Mouse (Mus musculus): Measurements from ENCODE around the gene Stox2.

The Stox2 gene

DNA sequence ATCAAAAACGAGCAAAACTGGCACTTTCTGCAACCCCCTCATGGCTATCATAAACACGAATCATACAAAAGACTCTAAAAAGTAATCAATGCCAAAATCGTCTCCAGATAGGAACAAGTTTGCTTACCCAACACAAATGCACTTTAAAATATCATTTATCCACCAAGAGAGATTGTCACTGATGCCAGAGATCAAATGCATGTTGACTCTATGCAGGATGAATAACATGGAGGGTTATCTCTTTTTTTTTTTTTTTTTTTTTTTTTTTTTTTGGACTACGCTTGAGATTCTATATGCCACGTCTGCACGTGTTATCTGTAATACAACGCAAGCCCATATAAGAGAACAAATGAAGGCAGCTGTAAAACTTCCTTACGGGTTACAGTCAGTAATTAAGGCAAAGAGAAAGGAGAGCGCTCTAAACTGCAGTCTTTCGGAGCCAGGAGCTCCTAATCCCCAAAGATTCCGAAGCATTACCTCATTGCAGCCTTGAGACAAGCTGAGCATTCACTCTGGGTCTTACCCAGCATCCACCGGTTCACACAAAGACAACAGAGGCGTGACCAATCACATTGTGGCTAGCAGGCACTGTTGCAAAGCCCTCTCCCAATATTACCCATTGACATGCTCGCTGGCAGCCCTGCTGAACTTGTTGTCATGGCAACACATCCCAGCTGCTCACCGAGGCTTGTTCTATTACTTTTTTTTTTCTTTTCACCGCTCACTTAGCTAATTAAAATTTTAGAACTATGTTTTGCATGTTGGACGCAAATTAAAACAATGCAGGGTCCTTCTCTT, 203.8 kb downstream of the Stox2 start:
- DNase-seq (ENCODE audit: low spot score in 2 of 2): peak; percentile 28 to 65

DNA sequence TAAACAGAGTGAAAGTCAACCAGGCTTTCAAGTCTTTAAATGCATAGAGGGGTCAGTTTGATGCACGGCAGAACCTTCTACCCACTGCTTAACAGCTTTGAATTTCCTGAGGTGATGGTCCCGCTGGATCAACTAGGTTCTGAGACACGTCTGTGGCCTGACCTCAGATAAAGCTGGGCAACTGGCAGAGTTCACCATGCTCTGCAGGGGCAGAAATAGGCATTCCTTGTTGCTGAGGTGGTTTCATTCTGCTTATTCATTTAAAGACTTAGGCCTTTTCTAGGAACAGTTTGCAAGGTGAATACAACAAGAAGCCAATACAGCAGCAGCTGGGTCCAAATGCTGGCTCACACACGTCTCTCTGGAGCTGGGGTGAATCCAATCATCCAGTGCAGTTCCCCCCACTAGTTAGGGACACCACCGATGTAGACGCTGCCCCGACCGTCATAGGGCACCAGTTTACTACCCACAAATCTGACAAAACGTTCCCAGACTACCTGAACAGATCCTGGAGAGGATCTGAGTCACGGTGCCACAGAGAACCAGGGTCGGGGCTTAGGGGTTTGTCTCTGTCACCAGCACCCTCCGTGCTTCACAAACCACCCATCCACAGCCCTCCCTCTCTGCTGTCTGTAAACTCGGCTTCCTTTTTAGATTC, 204.6 kb downstream of the Stox2 start:
- DNase-seq (ENCODE audit: low spot score in 2 of 2): no peak

DNA sequence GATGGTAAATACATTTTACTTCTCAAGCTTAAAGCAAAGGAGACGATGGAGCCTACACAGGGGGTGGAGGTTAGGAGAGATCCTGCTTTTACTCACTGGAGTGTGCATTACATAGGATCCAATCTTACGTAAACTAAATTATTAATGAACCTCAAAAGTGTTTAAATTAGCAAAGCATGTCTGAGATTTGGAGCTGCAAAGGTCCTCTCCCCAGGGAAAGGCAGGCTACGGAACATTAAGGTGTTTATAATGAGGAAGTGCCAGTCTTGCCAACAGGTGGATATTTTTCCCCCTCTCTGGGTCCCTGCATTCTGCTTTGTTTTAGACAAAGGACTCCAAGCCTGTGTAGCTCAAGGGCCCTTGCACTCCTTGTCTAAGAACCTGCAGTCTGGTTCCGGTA, 205.3 kb downstream of the Stox2 start:
- DNase-seq (ENCODE audit: low spot score in 2 of 2): no peak

DNA sequence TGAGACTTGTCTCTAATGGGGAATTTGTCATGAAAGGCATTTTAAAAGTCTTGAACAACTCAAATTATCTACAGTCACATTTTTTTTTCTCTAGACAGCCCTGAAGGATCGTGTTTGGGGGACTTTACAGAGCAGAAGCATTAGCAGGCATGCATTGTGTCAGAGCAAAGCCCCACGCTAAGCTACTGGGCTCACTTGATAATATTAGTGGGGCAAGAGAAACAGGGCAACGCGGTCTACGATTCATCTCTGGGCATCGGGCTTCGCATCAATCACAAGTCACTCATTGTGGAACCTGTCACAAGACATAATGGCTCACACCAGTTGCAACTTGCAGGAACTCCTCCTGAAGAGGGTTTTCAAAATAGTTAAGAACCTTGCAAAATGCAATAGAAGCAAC, 205.9 kb downstream of the Stox2 start:
- DNase-seq (ENCODE audit: low spot score in 2 of 2): no peak

DNA sequence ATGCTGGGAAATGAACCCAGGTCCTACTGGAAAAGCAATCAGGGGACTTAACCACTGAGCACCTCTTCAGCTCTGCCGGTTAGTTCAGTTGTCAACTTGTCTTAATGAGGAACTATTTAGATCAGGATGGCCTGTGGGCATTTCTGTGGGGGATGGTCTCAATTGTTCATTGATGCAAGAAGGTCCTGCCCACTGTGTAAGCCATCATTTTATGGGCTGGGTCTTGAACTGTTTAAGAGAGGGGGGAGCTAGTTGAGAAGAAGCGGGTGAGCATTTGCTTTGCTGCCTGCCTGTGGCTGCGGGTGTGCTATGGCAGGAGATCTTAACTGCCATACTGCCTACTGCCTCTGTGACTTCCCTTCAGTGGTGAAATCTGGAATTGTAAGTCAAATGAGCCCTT, 214.1 kb downstream of the Stox2 start:
- DNase-seq (ENCODE audit: low spot score in 2 of 2): no peak

DNA sequence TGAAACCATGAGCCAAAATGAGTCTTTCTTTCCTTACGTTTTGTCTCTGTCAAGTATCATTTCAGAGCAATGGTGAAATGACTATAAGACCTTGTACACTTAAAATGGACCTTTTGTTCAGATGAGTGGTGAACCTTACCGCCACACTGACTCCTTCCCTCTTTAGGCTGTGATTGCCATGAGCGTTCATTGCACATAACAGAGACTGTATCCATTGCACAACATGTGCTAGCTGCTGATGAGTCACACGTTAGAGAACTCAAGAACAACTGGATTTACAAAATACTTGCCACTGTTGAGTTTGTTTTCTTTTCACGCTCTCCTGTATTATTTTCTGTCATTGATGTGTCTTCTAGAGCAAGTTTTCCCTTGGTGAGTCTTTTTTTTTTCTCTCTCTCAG, 216.1 kb downstream of the Stox2 start:
- DNase-seq (ENCODE audit: low spot score in 2 of 2): no peak

DNA sequence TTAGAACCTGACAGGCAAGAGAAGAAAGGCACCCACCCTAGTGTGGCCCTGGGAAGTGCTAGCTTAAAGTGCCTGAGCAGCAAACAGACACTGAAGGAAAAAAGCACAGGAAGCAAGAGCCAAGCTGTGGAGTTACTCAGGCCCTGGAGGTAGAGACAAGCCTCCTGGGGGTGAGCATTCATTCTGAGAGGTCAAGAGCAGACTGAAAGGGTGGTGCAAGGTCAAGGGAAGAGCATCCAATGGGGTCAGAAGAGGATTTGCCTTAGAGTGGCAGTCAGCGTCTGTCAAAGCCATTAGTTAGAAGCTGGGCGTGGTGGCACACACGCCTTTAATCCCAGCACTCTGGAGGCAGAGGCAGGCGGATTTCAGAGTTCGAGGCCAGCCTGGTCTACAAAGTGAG, 224.3 kb downstream of the Stox2 start:
- no peak for DNase-seq (ENCODE audit: low spot score in 2 of 2)

DNA sequence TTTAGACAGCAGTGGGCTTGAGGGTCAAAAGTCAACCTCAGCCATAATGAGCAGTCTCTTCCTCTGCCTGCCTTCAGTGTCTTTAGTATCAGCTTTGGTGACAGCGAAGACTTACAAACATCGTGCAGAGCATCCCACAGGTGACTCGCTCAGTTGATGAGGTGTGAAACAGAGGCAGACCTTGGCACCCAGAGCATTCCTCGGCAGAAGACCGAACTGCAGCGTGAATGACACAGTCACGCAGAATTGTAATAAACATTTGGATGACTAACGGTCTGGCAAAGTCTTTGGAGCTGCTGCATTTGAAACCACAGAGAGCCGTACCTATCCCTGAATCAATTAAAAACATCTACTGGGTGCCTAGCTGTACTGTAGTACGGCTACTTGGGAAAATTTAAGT, 225.0 kb downstream of the Stox2 start:
- no peak for DNase-seq (ENCODE audit: low spot score in 2 of 2)

DNA sequence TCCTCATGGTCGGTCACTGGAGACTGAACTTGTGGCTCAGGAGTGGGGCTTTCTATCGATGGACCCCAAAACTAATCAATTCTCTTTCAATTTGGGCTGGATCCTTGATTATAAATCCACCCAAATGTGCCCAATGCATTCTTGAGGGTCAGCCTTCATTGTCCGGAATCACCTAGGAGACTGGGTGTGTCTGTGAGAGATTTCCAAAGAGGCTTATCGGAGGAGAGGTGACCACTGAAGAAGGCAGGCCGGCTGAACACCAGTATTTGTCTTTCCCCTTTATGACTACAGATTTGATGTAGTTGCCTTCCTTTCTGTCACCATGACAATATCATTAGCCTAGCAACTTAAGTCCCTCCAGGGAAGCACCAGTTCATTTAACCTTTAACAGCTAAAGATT, 225.8 kb downstream of the Stox2 start:
- DNase-seq (ENCODE audit: low spot score in 2 of 2): no peak

DNA sequence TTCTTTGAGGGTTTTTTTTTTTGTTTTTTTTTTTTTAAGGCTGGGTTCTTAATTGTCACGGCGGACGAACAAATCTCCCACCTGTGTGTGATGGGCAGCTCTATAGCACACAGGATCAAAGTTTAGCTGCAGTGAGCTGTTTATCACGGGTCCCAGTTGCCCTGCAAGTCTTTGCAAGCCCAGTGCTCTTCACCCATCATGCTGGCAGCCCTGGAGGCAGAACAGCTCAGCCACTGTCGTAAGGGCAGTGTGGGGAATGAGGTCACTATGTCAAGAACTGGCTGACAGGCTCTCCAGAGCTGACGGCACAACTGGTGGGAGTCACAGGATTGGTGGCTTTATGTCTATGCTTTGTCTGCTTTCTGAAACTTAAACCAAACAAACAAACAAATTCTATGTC, 227.6 kb downstream of the Stox2 start:
- DNase-seq (ENCODE audit: low spot score in 2 of 2): peak; percentile 7 to 43

DNA sequence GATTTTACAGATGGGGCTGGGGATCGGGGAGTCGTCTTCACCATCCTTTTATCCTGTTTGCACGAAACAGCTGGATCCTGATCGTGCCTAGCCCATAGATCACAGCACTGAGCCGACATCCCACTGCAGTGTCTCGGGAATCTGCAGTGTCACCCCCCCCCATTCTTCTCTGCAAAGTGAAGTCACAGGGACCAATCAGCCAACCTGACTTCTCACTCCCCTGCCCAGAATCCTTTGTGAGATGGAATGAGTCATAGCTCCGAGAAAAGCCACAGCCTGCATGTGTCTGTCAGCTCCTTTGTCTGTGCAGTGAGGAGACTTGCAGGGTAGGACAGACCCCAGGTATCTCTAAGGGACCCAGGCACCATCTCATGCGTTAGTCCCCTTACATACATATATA, 228.1 kb downstream of the Stox2 start:
- no peak for DNase-seq (ENCODE audit: low spot score in 2 of 2)

DNA sequence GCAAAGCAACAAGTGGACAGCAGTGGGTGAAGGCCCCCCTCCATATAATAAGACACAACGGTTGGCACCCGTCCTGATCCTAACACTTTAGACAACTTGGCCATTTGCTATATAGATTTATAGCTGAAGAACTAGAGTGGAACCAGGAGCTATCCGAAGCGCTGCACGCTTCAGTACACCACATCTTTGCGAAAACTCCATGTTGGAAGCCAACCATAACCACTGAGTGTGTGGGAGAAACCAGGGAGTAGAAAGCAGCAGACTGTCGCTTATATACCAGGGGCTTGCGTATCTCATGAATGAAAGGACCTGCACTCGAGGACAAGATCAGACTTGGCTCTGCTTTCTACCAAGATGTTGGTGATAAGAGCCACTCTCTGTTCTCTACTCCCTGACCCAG, 234.0 kb downstream of the Stox2 start:
- no peak for DNase-seq (ENCODE audit: low spot score in 2 of 2)

DNA sequence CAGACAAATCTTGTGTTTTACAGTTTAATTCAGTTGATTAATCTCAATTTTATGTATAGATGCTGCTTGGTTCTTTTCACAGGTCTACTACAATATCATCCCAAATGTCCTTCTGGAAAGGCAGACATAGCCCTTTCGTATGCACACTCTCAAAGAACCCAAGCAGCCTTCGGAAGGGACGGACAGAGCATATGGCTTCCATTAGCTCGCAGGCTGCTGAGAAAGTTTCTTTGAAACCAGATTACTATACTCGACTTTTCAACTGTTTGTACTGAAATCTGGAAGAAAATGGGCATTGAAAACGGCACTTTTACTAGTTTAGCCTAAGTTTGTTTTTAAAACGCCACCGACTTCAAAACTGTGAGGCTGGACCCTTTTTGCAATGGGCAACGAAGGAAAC, 234.9 kb downstream of the Stox2 start:
- no peak for DNase-seq (ENCODE audit: low spot score in 2 of 2)

DNA sequence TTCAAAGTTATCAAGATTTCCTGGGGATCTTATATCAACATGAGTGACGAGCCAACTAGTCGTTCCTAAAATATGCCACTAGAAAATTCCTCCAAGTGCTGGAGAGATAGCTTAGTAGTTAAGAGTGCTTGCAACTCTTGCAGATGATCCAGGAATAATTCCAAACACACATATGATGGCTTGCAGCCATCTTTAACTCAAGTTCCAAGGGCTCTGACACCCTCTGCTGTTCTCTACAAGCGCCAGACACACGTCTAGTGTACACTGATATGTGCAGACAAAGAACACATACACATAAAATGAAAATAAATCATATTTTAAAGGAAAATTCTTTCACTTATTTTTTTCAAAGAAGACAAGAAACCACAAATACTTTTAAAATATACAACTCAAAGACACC, 237.9 kb downstream of the Stox2 start:
- DNase-seq (ENCODE audit: low spot score in 2 of 2): no peak

DNA sequence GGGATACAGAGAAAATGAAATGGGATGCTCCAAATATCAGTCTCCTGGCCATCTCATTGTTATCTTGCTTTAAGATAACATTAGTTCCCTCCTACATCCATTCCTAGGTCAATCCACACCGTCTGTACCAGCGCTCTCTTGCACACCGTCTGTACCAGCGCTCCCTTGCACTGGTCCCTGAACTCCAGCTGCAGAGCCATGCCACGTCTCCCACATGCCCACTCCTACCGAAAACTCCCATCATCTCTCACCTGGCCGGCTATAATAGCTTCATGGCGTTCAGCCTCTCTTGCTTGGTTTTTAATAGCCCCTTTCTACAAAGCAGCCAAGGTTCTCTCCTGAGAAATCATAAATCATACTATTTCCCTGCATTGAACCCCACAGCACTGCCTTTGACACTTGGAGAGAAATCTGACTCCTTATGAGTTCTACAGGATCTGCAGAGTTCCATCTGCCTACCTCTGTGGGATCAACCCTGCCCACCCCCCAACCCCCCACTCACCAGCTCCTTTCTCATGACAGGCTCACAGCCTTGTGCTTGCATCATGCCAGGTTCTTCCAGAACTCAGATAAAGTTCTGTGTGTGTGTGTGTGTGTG, 239.4 kb downstream of the Stox2 start:
- no peak for DNase-seq (ENCODE audit: low spot score in 2 of 2)

DNA sequence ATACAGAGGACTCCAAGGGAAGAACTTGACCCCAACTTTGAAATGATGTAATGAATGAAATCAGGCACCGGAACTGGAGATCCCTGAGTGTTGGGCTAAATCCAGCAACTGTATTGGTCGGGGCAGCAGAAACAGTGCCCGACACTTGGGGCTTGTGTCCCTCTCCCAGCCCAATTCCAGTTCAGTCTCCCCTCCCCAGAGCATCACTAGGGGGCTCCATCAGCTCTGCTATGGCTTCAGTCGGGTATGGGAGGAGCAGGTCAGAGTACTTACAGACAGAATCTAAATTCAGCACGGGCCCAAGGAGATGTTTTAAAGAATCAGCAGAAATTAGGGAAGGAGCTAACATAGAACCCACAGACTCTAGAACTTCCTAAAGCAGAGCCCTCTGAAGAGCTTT, 240.7 kb downstream of the Stox2 start:
- no peak for DNase-seq (ENCODE audit: low spot score in 2 of 2)

DNA sequence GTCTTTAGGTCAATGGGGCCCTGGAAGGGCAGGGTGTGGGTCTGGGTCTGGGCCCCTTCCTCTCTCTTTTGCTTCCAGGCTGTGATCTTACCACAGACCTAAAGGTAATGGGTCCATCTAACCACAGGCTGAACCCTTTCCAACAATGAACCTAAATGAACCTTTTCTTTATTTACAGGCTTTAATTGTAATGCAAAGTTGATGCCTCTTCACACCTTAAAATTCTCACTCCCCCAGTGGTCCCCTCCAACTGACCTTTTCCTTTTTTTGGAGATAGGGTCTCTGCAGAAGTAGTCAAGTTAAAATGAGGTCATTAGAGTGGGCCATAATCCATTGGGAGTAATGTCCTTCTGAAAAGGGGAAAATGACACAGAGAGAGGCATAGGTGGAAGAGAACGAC, 249.8 kb downstream of the Stox2 start:
- no peak for DNase-seq (ENCODE audit: low spot score in 2 of 2)

DNA sequence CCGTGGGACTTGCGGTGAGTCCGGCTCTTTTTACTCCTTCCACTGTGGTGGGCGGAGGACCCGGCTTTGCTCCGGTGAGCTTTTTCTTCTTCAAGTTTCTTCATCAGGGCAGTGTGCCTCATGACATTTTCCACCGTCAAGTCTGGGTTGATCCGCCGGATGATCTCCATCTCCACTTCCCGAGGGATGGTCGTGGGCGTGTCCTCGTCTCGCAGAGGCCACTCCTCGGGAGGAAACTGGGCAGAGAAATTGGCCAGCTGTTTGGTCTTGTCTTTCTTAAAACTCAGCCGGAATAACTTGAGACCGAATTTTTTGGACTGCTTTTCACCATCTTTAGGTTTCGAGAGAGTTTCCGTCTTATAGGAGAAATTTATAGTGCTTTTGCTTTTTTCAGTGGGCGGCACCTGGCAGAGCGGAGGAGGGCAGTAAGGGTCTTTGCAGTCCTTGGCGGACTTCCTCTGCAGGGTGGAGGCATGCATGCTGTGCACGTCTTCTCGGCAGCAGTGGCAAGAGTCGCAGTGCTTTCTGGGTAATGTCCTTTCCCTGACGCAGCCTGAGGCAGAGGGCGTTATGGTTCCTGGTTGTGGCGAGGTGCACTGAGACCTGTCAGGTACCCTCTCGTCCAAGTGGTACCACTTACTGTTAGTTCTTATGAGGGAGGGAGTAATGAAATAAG, 252.7 kb downstream of the Stox2 start:
- no peak for DNase-seq (ENCODE audit: low spot score in 2 of 2)

DNA sequence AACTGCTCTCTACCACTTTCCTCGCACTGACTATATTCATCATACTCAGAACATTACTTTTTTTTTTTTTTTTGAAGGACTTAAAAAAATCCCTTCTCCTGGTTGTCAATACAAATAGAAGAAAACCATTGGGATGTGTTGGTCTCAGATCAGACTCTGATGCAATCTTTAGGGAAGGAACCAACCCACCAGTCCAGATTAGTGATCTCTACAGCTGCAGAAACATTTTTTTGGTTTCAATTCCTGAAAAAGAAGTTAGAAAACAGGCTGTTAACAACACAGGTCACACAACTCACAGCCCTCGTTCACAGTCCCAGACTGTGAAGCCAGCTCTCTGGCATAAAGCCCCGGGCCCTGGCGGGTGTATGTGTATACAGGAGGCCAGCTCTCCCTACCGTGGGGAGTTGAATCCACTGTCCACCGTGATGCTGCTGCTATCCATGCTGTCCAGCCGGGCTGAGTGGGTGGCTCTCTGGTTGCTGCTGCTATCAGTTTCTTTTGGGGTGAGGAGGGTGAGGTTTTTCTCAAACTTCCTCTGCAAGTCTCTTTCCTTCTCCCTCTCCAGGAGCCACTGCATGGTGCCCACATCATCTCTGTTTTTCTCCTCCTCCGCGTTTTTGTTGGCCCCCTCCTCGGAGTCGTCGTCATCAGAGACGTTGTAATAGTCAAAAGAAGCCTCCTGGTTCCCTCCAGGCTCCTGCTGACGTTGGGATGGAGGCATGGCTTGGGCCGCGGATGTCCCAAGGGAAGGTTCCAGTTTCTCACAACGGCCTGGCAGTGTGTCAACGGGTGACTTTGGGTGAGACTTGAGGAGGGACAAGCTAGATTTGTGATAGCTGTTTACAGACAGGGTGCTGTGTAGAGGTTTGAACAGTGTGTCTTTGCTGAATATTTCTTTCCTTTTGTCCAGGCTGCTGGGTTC, 254.5 kb downstream of the Stox2 start:
- peak in 1 of 2 experiments; percentile 30 for DNase-seq (ENCODE audit: low spot score in 2 of 2)

DNA sequence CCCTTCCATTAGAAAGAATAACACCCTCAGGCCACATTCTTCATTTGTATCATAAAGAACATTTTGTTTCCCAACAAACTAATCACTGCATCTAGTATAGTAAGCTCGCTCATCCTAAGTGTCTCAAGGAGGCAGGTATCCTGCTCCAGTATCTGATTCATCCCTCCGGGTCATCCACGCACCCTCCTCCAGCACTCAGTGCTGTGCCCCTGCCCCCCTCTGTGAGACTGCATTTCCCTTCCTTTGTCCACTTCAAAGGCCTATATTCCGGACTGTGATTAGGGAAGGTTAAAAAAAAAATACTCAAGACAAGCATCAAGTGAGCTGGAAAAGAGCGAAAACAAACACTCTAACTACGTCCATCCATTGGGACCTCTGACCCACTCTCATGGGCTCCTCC, 260.8 kb downstream of the Stox2 start:
- no peak for DNase-seq (ENCODE audit: low spot score in 2 of 2)

DNA sequence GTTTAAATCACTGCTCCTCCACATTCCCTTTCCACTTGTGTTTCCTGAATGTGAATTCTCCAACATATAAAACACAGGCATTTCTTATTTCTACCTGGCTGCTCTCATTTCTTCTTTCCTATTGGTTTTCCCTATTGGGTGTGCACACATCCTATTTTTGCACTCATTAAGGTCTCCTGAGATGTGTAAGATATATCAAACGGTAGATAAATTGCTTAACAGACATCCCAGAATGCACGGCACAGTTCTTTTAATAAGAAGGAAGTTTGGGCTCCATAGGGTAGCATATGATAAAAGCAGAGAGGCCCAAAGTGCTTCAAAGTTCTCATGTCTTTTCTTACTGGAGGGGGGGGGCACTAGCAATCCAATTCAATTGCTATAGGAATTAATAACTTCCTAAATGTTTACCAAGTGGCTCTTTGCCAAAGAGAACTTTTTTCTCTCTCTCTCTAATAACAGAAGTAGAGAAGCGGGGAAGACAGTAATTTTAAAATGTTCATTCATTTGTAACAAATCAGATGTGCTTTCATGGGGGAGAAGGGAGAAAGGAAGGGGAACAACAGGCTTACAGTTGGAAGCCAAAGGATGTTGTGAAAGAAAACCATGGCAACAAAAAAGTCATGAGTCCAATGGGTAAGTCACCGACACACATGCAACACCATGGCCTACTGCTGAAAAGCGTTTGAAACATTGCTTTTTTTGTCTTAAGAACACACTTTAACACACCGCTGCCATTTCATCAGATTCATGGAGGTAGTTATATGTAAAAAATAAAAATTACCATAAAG, 263.2 kb downstream of the Stox2 start:
- DNase-seq (ENCODE audit: low spot score in 2 of 2): no peak

All from urinary bladder, postnatal 36 days (tissue).